Mouse (Mus musculus) heart, embryonic 14.5 days (tissue): Measurements from ENCODE around the gene Nrap. TPM values are rescaled to one million over a fixed set of nuclear protein-coding genes. Genes with fewer than 3 reads are reported as not detected.

Source experiments
- ATAC-seq: fragments of 200-750 bp; cut with Nextera tagmentation; 2 replicates; pipeline ENCODE4 v1.8.0; 2017; ENCODE audit warnings: low read depth, moderate TSS enrichment; ENCODE audit not compliant: insufficient number of reproducible peaks, insufficient read depth, low FRiP score
- H3K27ac ChIP-seq, 2 experiments: fragments of 200-500 bp in 1 of 2; fragments of 300-500 bp in 1 of 2; sonication (generic) in 1 of 2; replicated peaks in 1 of 2; 2 replicates each; pipeline ENCODE4 v1.5.1; 2012 to 2014; ENCODE audit warnings: low read depth in 2 of 2, low read length in 2 of 2, control low read depth in 1 of 2, mild to moderate bottlenecking in 1 of 2, mixed read lengths in 1 of 2; ENCODE audit not compliant: control insufficient read depth in 1 of 2, insufficient read depth in 1 of 2
- H3K27me3 ChIP-seq: fragments of 300-500 bp; sonication (generic); 2 replicates; pipeline ENCODE4 v1.6.1; 2014; ENCODE audit warnings: mild to moderate bottlenecking, low read length, control low read depth; ENCODE audit not compliant: control insufficient read depth, insufficient read depth
- H3K36me3 ChIP-seq: fragments of 300-500 bp; sonication (generic); 2 replicates; pipeline ENCODE4 v1.6.1; 2014; ENCODE audit warnings: mild to moderate bottlenecking, control low read depth, low read length, mixed read lengths; ENCODE audit not compliant: control insufficient read depth, insufficient read depth
- H3K4me1 ChIP-seq, 2 experiments: fragments of 200-500 bp in 1 of 2; fragments of 300-500 bp in 1 of 2; sonication (generic) in 1 of 2; 2 replicates each; pipeline ENCODE4 v1.6.1; 2012 to 2014; ENCODE audit warnings: low read length in 2 of 2, control low read depth in 1 of 2, mixed read lengths in 1 of 2; ENCODE audit not compliant: control insufficient read depth in 2 of 2, insufficient read depth in 2 of 2
- H3K4me2 ChIP-seq: fragments of 300-500 bp; sonication (generic); 2 replicates; pipeline ENCODE4 v1.6.1; 2014; ENCODE audit warnings: mild to moderate bottlenecking, low read length
- H3K4me3 ChIP-seq, 2 experiments: fragments of 200-500 bp in 1 of 2; fragments of 300-500 bp in 1 of 2; sonication (generic) in 1 of 2; 2 replicates each; pipeline ENCODE4 v1.5.1; 2012 to 2014; ENCODE audit warnings: low read length in 2 of 2, mild to moderate bottlenecking in 2 of 2, control low read depth in 1 of 2, low read depth in 1 of 2, moderate library complexity in 1 of 2; ENCODE audit not compliant: control insufficient read depth in 1 of 2, insufficient read depth in 1 of 2
- H3K9ac ChIP-seq: fragments of 300-500 bp; sonication (generic); 2 replicates; pipeline ENCODE4 v1.6.1; 2014; ENCODE audit warnings: mild to moderate bottlenecking, low read length
- H3K9me3 ChIP-seq: fragments of 300-500 bp; sonication (generic); 2 replicates; pipeline ENCODE4 v1.6.1; 2016; ENCODE audit warnings: low read length, control low read depth; ENCODE audit not compliant: control insufficient read depth
- WGBS: fragments of 180-500 bp; shearing (Covaris S2); extraction: QIAGEN DNeasy Blood & Tissue Kit; methylation state at CpG from one replicate; pipeline ENCODE4 v1.1.7; 2014; 5-methylcytosine and 5-hydroxymethylcytosine counted together
- polyA plus RNA-seq: library from polyadenylated mRNA; unstranded; fragments of >200 nt; fragmentation: Nextera tagmentation; extraction: Ambion mirVana; gene quantifications from 2 replicates; pipeline ENCODE4 v1.2.1, GENCODE M21; 2014

The Nrap gene
- polyA plus RNA-seq, 1 experiment from 2014 or later: 35.6 TPM

- Histone ChIP-seq H3K4me2 (no peak overlapping the region), H3K9ac (no peak overlapping the region), H3K36me3 (no peaks in the 10 kb centered on the region), H3K9me3 (no peaks in the 10 kb centered on the region), H3K27me3 (no peaks in the 10 kb centered on the region), H3K27ac (no peak overlapping the region), H3K4me1 (no peaks in the 10 kb centered on the region), H3K4me3 (no peak overlapping the region)
- 62% methylated on average over 11 of the region's 11 CpGs for WGBS
- ATAC-seq: 0 out of 2 replicates have a peak, but pooled peaks have one; percentile 9
Measured at GRCm38 (mm10) chr19:56300835-56301234, 89.0 kb downstream of the Nrap start.

- WGBS: 59% methylated on average over 3 of the region's 3 CpGs
- Histone ChIP-seq H3K4me2 (no peak overlapping the region), H3K4me1 (peaks cover 3% of the 10 kb centered on the region in 2 experiments; a peak in 1 of 4 replicates), H3K27me3 (no peaks in the 10 kb centered on the region), H3K9me3 (no peaks in the 10 kb centered on the region), H3K9ac (no peak overlapping the region), H3K4me3 (no peak overlapping the region), H3K27ac (no peak overlapping the region), H3K36me3 (no peaks in the 10 kb centered on the region)
- ATAC-seq: no peak
Measured at GRCm38 (mm10) chr19:56297264-56297663, 92.6 kb downstream of the Nrap start.

GRCm38 (mm10) chr19:56296668-56297067 is 93.2 kb downstream of the Nrap start:
- H3K4me2 ChIP-seq: no peak overlapping the region
- WGBS: 68% methylated on average over 9 of the region's 9 CpGs
- ATAC-seq: no peak

GRCm38 (mm10) chr19:56294654-56295399 is 95.0 kb downstream of the Nrap start:
- H3K36me3 ChIP-seq: no peaks in the 10 kb centered on the region
- no peaks in the 10 kb centered on the region for H3K9me3 ChIP-seq
- no peak overlapping the region for H3K9ac ChIP-seq
- 65% methylated on average over 7 of the region's 7 CpGs for WGBS
- H3K4me1 ChIP-seq: peaks cover 3 to 5% of the 10 kb centered on the region in 2 experiments; a peak in 1 of 4 replicates
- ATAC-seq: peak; percentile 55; the same call in 1 of the 2 replicates
- H3K27ac ChIP-seq: no peak overlapping the region
- no peak overlapping the region for H3K4me2 ChIP-seq
- no peak overlapping the region for H3K4me3 ChIP-seq
- no peaks in the 10 kb centered on the region for H3K27me3 ChIP-seq

More at GRCm38 (mm10) chr19:56296668-56297067, 93.2 kb downstream of the Nrap start:
- H3K9me3 ChIP-seq: no peaks in the 10 kb centered on the region
- H3K36me3 ChIP-seq: no peaks in the 10 kb centered on the region
- no peak overlapping the region for H3K4me3 ChIP-seq
- H3K9ac ChIP-seq: no peak overlapping the region
- peaks cover 3 to 5% of the 10 kb centered on the region in 2 experiments; a peak in 1 of 4 replicates for H3K4me1 ChIP-seq
- no peak overlapping the region for H3K27ac ChIP-seq
- no peaks in the 10 kb centered on the region for H3K27me3 ChIP-seq

- Histone ChIP-seq H3K36me3 (no peaks in the 10 kb centered on the region), H3K27ac (no peak overlapping the region), H3K27me3 (no peaks in the 10 kb centered on the region), H3K9ac (no peak overlapping the region), H3K4me1 (peaks cover 3 to 5% of the 10 kb centered on the region in 2 experiments; a peak in 1 of 4 replicates), H3K9me3 (no peaks in the 10 kb centered on the region), H3K4me3 (no peak overlapping the region), H3K4me2 (no peak overlapping the region)
- 64% methylated on average over 9 of the region's 9 CpGs for WGBS
- ATAC-seq: no peak; the same call in 1 of the 2 replicates
Measured at GRCm38 (mm10) chr19:56292335-56292734, 97.5 kb downstream of the Nrap start.

GRCm38 (mm10) chr19:56291898-56292297 is 97.9 kb downstream of the Nrap start:
- WGBS: 47% methylated on average over 6 of the region's 6 CpGs
- Histone ChIP-seq H3K9me3 (no peaks in the 10 kb centered on the region), H3K4me3 (no peak overlapping the region), H3K4me1 (peaks cover 3 to 7% of the 10 kb centered on the region in 2 experiments; a peak in 1 of 4 replicates), H3K27me3 (no peaks in the 10 kb centered on the region), H3K27ac (no peak overlapping the region), H3K9ac (no peak overlapping the region), H3K36me3 (no peaks in the 10 kb centered on the region), H3K4me2 (no peak overlapping the region)
- ATAC-seq: no peak

GRCm38 (mm10) chr19:56289642-56290041 is 100.2 kb downstream of the Nrap start:
- no peak for ATAC-seq
- WGBS: 87% methylated on average over 8 of the region's 8 CpGs
- Histone ChIP-seq H3K36me3 (no peaks in the 10 kb centered on the region), H3K4me3 (no peak overlapping the region), H3K27me3 (no peaks in the 10 kb centered on the region), H3K9me3 (no peaks in the 10 kb centered on the region), H3K27ac (no peak overlapping the region), H3K4me2 (no peak overlapping the region), H3K9ac (no peak overlapping the region), H3K4me1 (peaks cover 0 to 5% of the 10 kb centered on the region in 2 experiments; a peak in 1 of 4 replicates)
